In the genomic region with DNA sequence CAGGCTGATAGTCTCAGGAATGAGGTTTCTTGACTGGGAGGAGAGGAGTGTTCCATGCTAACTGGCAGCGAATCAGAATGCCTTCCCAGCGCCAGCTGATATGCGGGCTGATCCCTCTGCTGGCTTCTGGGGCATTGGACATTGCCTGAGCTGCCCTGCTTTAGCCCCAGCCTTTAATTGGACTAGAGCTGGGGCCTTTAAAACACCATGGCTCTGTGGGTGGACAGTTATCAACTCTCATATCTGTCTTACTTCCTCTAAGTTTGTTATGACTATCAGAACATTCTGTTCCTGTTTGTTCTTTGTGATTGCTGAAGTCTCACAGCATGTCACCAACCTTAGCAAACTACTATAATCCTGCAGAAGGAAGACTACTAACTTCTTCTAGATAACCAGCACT, we compare ENCODE assay signal across 13 mouse cellular contexts. TPM values are rescaled to one million over a fixed set of nuclear protein-coding genes. Genes with fewer than 3 reads are reported as not detected.
DNase-seq lines count a peak whose midpoint lies in the region; ATAC-seq and TF ChIP-seq lines count a peak whose summit lies in the region.
"Had no signal": no experiment of that assay in that cellular context is flagged by ENCODE, and none has a peak within 500 bp of the region (broad histone marks: within the 10 kb centered on the region; RNA-seq: fewer than 3 reads in every experiment).

No protein-coding gene starts in this region.

- no peak overlapping the region for H3K9ac ChIP-seq in intestine, postnatal 0 days (ENCODE audit: low read depth, low read length)
- no peak overlapping the region for H3K9ac ChIP-seq in intestine, embryonic 15.5 days
- H3K9ac ChIP-seq: hindbrain, embryonic 13.5 days; lung, embryonic 14.5 days had no signal

- peaks cover 27% of the 10 kb centered on the region for H3K36me3 ChIP-seq in intestine, postnatal 0 days (ENCODE audit: control insufficient read depth, insufficient read depth)
- H3K36me3 ChIP-seq in intestine, embryonic 15.5 days, result peaks cover 8% of the 10 kb centered on the region
- H3K36me3 ChIP-seq in G1E (replicated peaks), result peaks cover 52% of the 10 kb centered on the region
- H3K36me3 ChIP-seq: hindbrain, embryonic 13.5 days had no signal

- peak; percentile 40 for ATAC-seq in intestine, postnatal 0 days
- ATAC-seq in intestine, embryonic 15.5 days, result no peak
- peak; percentile 68 for ATAC-seq in G1E (ENCODE audit: extremely low read depth, insufficient number of reproducible peaks, low FRiP score, poor library complexity, severe bottlenecking)

- peak; percentile 28 for DNase-seq in G1E (ENCODE audit: low spot score)
- peak; percentile 59 to 75 for DNase-seq in lung, adult 18-20 months
- DNase-seq in spleen, postnatal 36 days (ENCODE audit: low spot score in 2 of 2), result peak; percentile 40 to 52
- no peak for DNase-seq in Muller cell, postnatal 12 days (ENCODE audit: inconsistent ontology term)
- no peak for DNase-seq in neural tube, embryonic 10.5 days (ENCODE audit: extremely low spot score, low spot score)
- DNase-seq in layer of hippocampus, postnatal 25 days (ENCODE audit: extremely low spot score in 1 of 2, low spot score in 1 of 2), result no peak
- DNase-seq: adrenal gland, adult 2 months; cerebellum, adult 9-10 months; kidney, postnatal 14 days; lung, embryonic 14.5 days had no signal

- no peaks in the 10 kb centered on the region for H3K9me3 ChIP-seq in intestine, postnatal 0 days (ENCODE audit: control insufficient read depth)
- no peaks in the 10 kb centered on the region for H3K9me3 ChIP-seq in intestine, embryonic 15.5 days
- H3K9me3 ChIP-seq in G1E (replicated peaks), result no peaks in the 10 kb centered on the region
- H3K9me3 ChIP-seq: hindbrain, embryonic 13.5 days had no signal

- no peaks in the 10 kb centered on the region for H3K27me3 ChIP-seq in intestine, postnatal 0 days (replicated peaks; ENCODE audit: control insufficient read depth, insufficient read depth, low read length)
- no peaks in the 10 kb centered on the region for H3K27me3 ChIP-seq in intestine, embryonic 15.5 days (replicated peaks)
- H3K27me3 ChIP-seq in G1E (ENCODE audit: insufficient read depth, low read length), result no peaks in the 10 kb centered on the region

- H3K27ac ChIP-seq in intestine, postnatal 0 days (ENCODE audit: low read depth, low read length), result peak overlapping the region; percentile 28; the same call in 1 of the 2 replicates
- H3K27ac ChIP-seq in intestine, embryonic 15.5 days, result no peak overlapping the region
- H3K27ac ChIP-seq: hindbrain, embryonic 13.5 days had no signal

- TF ChIP-seq CTCF in intestine, postnatal 0 days (IDR thresholded peaks at IDR 0.05; ENCODE audit: low read depth), result no peak
- TF ChIP-seq CTCF in G1E (IDR thresholded peaks at IDR 0.05; ENCODE audit: low read depth, low read length), result no peak

- H3K4me3 ChIP-seq in intestine, postnatal 0 days (ENCODE audit: low read depth, low read length), result no peak overlapping the region
- no peak overlapping the region for H3K4me3 ChIP-seq in intestine, embryonic 15.5 days (replicated peaks)
- peak overlapping the region; percentile 46; the same call in 1 of the 2 replicates for H3K4me3 ChIP-seq in G1E (ENCODE audit: low read depth, low read length)
- H3K4me3 ChIP-seq: hindbrain, embryonic 13.5 days had no signal

- H3K4me2 ChIP-seq in intestine, postnatal 0 days (replicated peaks; ENCODE audit: low read depth), result no peak overlapping the region
- H3K4me2 ChIP-seq in intestine, embryonic 15.5 days (replicated peaks), result no peak overlapping the region
- H3K4me2 ChIP-seq: hindbrain, embryonic 13.5 days; lung, embryonic 14.5 days had no signal

- H3K4me1 ChIP-seq in intestine, postnatal 0 days (replicated peaks; ENCODE audit: control insufficient read depth, insufficient read depth, low read length), result 0 out of 2 replicates have a peak, but pooled peaks cover 2% of the 10 kb centered on the region
- H3K4me1 ChIP-seq in intestine, embryonic 15.5 days (replicated peaks), result no peaks in the 10 kb centered on the region
- H3K4me1 ChIP-seq in G1E (ENCODE audit: insufficient read depth, low read depth, low read length), result peaks cover 58% of the 10 kb centered on the region

- WGBS in intestine, postnatal 0 days, result 88% methylated on average over 3 of the region's 3 CpGs
- 91% methylated on average over 3 of the region's 3 CpGs for WGBS in intestine, embryonic 15.5 days

RNA-seq across cellular contexts. Expression of a gene that starts 5.0 kb away (rescaled TPM):
- polyA plus RNA-seq in intestine, postnatal 0 days (2015; fragmentation: Nextera tagmentation; extraction: Ambion mirVana), result 8.2 and 8.6 TPM in 2 replicates
- polyA plus RNA-seq in intestine, embryonic 15.5 days (2015; fragmentation: Nextera tagmentation; extraction: Ambion mirVana), result 11.7 and 11.9 TPM in 2 replicates
- total RNA-seq in G1E (2014; fragmentation: Nextera tagmentation), result 71.2 and 74.7 TPM in 2 replicates
- total RNA-seq in G1E (2017), result 57.9 and 59.2 TPM in 2 replicates
- polyA plus RNA-seq in G1E (2012), result 9.1 and 9.3 TPM in 2 replicates
- 1 to 10 TPM; 1.3 to 1.6 TPM for total RNA-seq in layer of hippocampus, postnatal 25 days (2021)

RNA-seq across cellular contexts. Expression of a gene that starts 31.1 kb away (rescaled TPM):
- polyA plus RNA-seq in intestine, postnatal 0 days (2015; fragmentation: Nextera tagmentation; extraction: Ambion mirVana), result 18.4 and 18.5 TPM in 2 replicates
- polyA plus RNA-seq in intestine, embryonic 15.5 days (2015; fragmentation: Nextera tagmentation; extraction: Ambion mirVana), result 28.9 and 32.1 TPM in 2 replicates
- 64.3 and 71.4 TPM in 2 replicates for total RNA-seq in G1E (2014; fragmentation: Nextera tagmentation)
- total RNA-seq in G1E (2017), result 46.4 and 50.9 TPM in 2 replicates
- 10.9 and 14.3 TPM in 2 replicates for polyA plus RNA-seq in G1E (2012)
- 10 to 100 TPM; 35.0 to 36.2 TPM for total RNA-seq in layer of hippocampus, postnatal 25 days (2021)

Comparison
In these comparisons a context has a peak if more than half of its experiments do, and no peak if none do; other contexts are left out.
1. DNase-seq: peak in G1E (single experiment), lung, adult 18-20 months (2 of 2) and spleen, postnatal 36 days (2 of 2); none in Muller cell, postnatal 12 days (single experiment), neural tube, embryonic 10.5 days (single experiment) and layer of hippocampus, postnatal 25 days (0 of 2).